Mouse (Mus musculus) bone marrow macrophage, adult 2 months (primary cell): ENCODE results near the gene Cacng5.

Source experiments
- CTCF ChIP-seq: IDR thresholded peaks from 2 replicates; pipeline ENCODE4 v1.5.1; 2012; ENCODE audit warnings: low read depth, mild to moderate bottlenecking, low read length, moderate library complexity
- POLR2A ChIP-seq: IDR thresholded peaks from 2 replicates; pipeline ENCODE4 v1.6.1; 2012; ENCODE audit warnings: mild to moderate bottlenecking, low read depth, low read length, borderline replicate concordance

DNA sequence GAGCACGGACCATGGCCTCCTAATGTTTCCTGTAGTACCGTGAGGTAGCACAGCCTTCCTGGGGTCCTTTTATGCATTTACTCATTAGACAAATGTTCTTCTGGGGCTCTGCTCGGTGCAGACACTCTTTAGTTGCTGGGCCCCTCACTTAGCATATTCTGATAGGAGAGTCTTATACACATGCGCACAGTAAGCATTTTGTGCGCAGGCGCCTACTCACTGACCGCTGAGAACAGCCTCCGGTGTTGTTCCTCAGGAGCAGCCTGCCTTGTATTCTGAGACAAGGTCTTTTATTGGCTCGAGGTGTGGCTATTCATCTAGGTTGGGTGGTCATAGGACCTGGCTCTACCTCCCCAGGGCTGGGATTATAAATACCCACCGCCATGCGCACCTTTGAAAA is 16.4 kb upstream of the Cacng5 start:
- TF ChIP-seq CTCF (no peak), POLR2A (no peak)
